Mouse (Mus musculus) thymus, postnatal 14 days (tissue): ENCODE measurements at regions not wholly inside any gene's neighbourhood (a gene's known extent, or its start where the extent isn't known, plus 50 kb on each side); places are given as distances from the start of the nearest gene placed in this dataset.

Experiments used
- DNase-seq: peaks from one replicate; pipeline ENCODE4 v3.0.0; 2021

DNA sequence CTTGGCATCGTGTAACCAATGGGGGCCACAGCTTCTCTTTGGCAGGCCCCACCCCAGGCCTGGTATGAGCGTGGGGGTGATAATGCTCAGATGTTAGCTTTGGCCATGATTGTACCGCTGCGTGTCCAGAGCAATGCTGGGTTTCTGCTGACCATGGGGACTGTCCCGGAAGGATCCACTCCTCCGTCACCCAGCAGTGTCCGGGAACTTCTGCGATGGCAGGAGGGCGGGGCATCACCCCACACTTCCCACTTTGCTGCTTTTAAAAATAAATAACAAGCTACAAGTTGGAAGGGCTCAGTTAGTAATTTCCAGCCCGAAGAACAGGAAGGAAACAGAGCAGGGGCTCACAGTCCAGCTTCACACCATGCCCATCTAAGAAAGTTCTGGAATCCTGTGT is 116.7 kb upstream of the Ptpn1 start:
- DNase-seq: no peak

DNA sequence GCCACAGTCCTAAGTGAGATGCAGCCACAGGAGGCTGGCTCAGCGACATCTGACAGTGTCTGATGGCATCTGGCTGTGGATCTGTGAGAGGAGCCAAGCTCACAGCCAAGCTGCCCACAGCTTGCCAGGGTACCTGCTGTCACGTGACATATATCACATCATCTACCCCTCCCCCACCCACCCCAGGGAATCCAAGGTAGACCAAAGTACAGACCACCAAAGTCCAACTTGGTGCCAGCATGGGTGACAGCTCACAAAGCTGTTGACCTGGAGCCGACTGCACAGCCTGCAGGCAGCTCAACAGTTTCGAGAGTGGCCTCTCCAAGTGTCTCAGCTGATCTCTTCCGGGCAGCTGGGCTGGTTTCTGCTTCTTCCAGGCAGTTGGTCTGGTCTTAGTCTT is 119.6 kb upstream of the Tmem189 start:
- no peak for DNase-seq

- DNase-seq: peak; percentile 24
Observed at GRCm38 (mm10) chr2:167805629-167806304, 116.1 kb upstream of the Tmem189 start.

- peak; percentile 71 for DNase-seq
Observed at GRCm38 (mm10) chr2:167804493-167805227, 115.0 kb upstream of the Tmem189 start.

DNA sequence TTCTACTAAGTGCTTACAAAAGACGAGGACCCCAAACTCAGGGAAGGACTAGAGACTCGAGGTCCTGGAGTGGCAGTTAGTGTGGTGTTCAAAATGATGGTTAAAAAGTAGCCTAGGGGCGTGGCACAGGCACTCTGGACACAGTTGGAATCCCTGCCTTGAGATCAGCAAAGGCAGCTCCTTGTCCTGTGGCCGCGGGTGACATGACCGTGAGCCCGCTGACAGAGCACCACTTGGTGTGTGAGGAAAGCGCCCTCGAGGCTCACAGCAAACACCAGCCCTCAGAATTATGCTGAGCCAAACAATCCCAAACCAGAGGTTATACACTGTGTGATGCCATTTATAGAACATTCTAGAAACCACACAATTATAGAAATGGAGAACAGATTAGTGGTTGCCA is 112.9 kb upstream of the Tmem189 start:
- no peak for DNase-seq

DNA sequence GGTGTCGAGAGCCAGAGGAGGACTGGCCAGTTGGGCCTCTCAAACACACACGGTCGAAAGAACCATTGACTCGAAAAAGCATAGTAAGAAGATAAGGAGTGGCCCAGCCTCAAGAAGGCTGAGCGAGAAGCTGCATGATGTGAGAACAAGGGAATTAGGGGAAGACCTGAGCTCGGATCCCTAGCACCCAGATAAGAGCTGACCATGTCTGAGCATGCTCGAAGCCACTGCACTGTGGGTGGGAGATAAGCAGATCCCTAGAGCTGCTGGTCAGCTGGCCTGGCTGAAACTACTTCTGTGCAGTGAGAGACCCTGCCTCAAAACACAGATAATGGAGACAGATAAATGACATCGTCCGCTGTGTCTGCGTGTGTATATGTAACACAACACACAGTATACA is 111.8 kb upstream of the Tmem189 start:
- no peak for DNase-seq

DNA sequence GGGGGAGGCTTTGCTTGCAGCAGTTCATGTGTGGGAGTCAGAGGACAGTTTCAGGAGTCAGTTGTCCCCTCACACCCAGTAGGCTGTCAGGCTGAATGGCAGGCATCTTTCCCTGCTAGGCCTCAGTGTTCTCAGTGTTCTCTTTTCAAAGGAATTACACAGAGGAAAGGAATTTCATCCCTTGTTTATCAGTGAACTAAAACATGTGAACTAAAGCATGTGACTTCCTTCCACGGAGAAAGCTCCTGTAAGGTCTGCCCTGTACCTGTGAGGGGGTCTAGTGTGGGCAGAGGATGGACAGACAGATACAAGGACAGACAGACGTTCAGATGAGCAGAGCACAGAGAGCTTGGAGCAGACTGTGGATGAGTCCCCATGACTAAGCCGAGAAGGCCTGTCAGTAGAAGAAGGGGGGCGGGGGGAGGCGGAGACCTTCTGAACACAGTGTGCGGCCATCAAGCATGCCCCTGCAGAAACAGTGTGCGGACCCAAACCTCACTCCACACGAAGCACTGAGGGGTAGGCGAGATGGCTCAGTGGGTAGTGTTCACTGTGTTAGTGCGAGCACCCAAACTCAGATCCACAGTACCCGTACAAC is 111.1 kb upstream of the Tmem189 start:
- DNase-seq: no peak

- no peak for DNase-seq
Observed at GRCm38 (mm10) chr2:167799629-167800387, 110.2 kb upstream of the Tmem189 start.

DNA sequence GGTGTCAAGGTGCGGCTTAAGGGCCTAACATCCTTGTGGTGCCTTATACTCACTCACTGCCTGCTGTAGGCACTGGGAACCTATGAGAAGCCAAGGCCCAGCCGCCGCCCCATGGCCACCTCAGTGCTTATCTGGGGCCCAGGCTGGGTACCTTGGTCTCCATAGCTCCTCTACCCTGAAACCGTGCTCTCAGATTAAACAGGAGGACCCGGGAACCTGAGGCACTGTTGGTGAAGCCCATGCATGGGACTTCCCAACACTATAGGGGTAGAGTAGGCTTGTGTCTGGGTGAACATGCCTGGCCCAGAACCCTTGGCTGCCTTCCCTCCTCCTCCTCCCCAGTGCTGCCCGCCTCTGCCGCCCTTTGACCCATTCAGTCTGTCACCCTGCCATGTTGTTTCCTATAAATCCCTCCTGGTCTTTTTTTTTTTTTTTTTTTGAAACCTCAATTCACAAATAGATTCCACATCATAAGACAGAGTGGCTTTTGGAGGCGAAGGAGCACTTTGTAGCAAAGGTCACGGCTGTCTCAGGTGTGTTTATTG is 109.4 kb upstream of the Tmem189 start:
- DNase-seq: no peak

- no peak for DNase-seq
Observed at GRCm38 (mm10) chr2:167798076-167798782, 108.6 kb upstream of the Tmem189 start.

- DNase-seq: no peak
Observed at GRCm38 (mm10) chr2:167795491-167795890, 105.9 kb upstream of the Tmem189 start.

DNA sequence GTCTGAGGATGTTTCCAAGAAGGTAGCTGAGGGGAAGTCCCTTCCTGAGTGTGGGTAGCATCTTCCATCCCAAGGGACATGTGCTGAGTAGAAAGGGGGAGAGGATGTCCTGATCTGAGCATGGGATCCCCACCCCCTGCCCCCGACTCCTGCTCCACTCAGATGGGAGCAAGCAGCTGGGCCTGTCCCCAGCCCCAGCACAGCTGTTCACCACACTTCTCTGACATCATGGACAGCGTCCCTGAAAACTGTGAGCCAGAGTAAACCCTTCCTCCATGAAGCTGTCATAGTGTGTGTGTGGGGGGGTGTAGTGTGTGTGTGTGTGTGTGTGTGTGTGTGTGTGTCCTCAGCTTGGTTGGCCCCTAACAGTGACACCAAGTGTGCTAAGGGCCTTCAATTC is 104.3 kb upstream of the Tmem189 start:
- no peak for DNase-seq

GRCm38 (mm10) chr2:167792753-167793152 is 103.1 kb upstream of the Tmem189 start:
- no peak for DNase-seq

GRCm38 (mm10) chr2:167792330-167792729 is 102.7 kb upstream of the Tmem189 start:
- no peak for DNase-seq

DNA sequence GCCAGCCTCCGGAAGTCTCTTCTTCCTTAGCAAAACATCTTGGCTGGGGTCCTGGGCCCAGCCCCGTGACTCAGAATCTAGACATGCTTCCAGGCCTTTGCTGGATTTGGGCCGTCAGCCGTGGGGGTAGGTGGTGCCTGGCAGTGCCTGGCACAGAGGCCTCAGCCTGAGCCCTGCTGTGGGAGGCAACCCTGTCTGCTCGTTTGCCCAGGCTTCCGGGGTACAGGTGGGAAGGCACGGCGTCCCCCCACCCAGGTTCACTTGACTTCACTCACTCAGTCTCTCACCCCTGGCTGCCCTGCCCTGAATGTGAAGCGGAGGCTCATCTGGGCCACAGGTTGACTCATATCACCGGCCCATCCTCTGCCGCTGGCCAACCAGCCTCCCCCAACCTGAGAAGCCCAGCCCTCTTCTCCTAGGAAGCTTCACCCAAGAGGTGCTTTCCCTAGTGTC is 99.9 kb upstream of the Tmem189 start:
- DNase-seq: no peak

DNA sequence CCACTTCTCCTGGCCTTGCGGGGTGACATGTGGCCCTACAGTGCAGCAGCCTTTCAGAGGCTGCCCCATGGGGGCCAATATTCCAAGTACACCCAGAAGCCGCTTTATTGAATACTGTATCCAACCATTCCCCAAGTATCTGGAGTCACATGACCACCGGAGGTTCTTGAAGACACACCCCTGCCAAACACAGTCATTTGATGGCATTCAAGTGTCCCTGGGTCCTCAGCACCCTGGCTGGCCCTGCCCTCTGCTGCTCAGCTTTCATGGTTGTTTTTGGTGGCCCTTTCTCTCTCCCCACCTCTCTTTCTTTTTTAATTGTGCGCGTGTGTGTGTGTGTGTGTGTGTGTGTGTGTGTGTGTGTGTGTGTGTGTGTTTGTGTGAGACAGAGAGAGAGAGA is 97.3 kb upstream of the Tmem189 start:
- no peak for DNase-seq

GRCm38 (mm10) chr2:167784353-167784752 is 94.7 kb upstream of the Tmem189 start:
- peak; percentile 34 for DNase-seq

DNA sequence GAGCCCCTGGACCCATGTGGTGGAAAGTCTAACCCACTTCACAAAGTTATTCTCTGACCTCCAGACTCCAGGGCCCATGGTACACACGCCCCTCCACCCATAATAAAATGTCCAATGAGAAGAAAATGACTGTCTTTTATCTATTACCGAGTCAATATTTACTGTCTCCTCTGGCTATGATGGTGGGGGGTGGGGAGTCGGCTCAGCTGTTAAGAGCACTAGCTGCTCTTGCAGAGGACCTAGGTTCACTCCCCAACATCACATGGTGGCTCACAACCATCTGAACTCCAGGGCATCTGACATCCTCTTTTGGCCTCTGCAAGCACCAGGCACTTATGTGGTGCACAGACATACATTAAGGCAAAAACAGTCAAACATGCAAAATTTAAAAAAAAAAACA is 93.8 kb upstream of the Tmem189 start:
- DNase-seq: no peak

DNA sequence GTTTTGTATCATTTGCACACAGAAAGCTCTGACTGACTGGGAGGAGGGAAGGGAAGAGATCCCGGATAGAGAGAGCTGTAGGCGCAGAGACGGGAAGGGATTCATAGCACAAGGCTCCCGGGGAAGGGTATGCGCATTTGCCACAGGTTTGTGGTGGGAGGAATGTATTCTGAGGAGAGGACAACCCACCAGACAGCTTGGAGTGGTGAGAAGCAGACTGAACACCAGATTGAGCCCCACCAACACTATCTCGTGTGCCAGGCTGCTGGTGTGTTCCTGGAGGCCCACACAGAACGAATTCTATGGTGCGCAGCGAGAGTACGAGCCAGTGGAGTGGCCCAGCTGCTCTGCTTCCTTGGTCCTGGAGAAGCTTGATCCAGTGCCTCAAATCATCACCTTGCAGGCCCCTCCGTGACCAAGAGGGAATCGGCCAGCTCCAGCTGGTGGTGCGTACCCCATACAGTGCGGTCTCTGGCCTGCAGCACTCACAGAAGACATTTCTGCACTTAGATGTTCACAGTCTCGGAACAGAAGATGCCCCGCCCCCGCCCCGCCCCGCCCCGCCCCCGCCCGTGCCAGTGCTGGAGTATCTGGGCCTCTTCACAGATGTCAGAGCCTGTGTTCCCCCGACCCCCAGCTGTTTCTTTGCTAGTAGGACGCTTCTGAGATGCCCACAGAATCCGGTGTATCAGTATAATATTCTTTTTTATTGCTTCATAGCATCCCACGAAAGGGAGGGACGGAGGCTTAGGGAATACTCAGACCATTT is 92.8 kb upstream of the Tmem189 start:
- DNase-seq: peak; percentile 49

- no peak for DNase-seq
Observed at GRCm38 (mm10) chr2:167781496-167781895, 91.9 kb upstream of the Tmem189 start.

DNA sequence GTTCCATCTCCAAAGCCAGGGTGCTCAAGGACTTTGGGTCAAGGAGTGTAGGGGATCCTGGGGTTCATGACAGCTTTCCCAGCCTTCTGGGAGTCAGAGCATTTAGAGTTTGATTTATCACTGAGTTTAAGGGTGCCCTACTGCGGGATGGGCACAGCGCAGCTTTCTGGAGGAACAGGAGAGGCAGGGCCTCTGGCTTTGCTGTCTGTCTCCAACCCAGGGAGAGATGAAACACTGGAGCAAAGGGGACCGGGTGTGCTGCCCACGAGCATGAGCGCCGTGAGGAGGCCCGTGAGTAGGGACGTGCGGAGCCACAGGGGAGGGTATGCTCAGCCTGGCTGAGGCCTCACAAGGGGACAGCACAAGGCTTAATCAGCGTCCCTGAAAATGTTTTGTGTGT is 89.1 kb upstream of the Tmem189 start:
- no peak for DNase-seq

GRCm38 (mm10) chr2:167778271-167778670 is 88.6 kb upstream of the Tmem189 start:
- DNase-seq: peak; percentile 24
